Mouse (Mus musculus) adrenal gland, postnatal 10 days (tissue): ENCODE results near the gene Hormad1. TPM values are rescaled to one million over a fixed set of nuclear protein-coding genes. Genes with fewer than 3 reads are reported as not detected.

Source experiments
- total RNA-seq, 2 experiments: library from RNA; stranded (reverse); gene quantifications; 2 replicates each; pipeline ENCODE4 v1.2.3; 2021

The Hormad1 gene
- total RNA-seq, 2 experiments from 2014 or later, result not detected

Other genes with a start within 250 kb of the Hormad1 start
- 100 to 1,000 TPM; 138 to 147 TPM for gene Cers2, start 244.9 kb upstream of the Hormad1 start, total RNA-seq
- gene Setdb1, start 202.5 kb upstream of the Hormad1 start, total RNA-seq, result 10 to 100 TPM; 23.8 to 30.8 TPM
- gene 4930558C23Rik, start 156.8 kb upstream of the Hormad1 start, total RNA-seq, result not detected
- gene Arnt, start 125.3 kb upstream of the Hormad1 start, total RNA-seq, result 10 to 100 TPM; 53.4 to 64.5 TPM
- gene Ctsk, start 60.4 kb upstream of the Hormad1 start, total RNA-seq, result 10 to 100 TPM; 15.1 to 58.9 TPM
- 10 to 100 TPM; 18.8 to 23.5 TPM for gene Ctss, start 32.9 kb upstream of the Hormad1 start, total RNA-seq
- 10 to 100 TPM; 31.9 to 35.4 TPM for gene Golph3l, start 29.3 kb downstream of the Hormad1 start, total RNA-seq
- gene Ensa, start 65.3 kb downstream of the Hormad1 start, total RNA-seq, result 10 to 100 TPM; 67.8 to 68.1 TPM
- gene Mcl1, start 99.1 kb downstream of the Hormad1 start, total RNA-seq, result 100 to 1,000 TPM; 116 to 144 TPM
- 10 to 100 TPM; 13.3 to 13.4 TPM for gene Adamtsl4, start 128.2 kb downstream of the Hormad1 start, total RNA-seq
- gene Ecm1, start 179.9 kb downstream of the Hormad1 start, total RNA-seq, result 100 to 1,000 TPM; 139 to 162 TPM
- gene Tars2, start 200.5 kb downstream of the Hormad1 start, total RNA-seq, result 10 to 100 TPM; 40.8 to 51.6 TPM